In the genomic region with DNA sequence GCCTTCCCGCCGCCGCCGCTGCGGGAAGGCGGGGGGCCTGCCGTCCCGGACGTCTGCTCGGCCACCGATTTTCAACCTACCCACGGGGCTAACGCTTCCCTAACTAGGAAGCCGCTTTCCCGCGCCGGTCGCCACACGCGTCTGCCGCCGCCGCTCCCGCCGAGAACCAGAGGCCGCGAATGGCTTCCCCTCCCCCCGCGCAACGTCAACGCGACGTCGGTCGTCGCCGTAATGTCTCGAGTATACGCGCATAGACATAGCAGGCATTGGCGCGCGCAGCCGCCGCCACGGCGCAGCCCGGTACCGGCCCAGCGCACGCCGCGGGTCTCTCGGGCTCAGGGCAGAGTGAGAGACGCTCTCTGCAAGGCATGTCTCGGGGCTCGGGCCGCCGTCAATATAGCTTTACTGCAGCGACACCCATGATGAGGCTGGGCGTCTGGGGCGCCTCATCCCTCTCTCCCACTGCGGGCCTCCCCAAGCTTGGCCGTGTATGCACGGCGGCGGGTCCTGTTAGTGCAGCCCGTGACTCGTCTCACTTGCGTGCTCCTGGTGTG, we compare ENCODE assay signal across 8 mouse cellular contexts. TPM values are rescaled to one million over a fixed set of nuclear protein-coding genes. Genes with fewer than 3 reads are reported as not detected.
DNase-seq lines count a peak whose midpoint lies in the region; ATAC-seq and TF ChIP-seq lines count a peak whose summit lies in the region.

TSS of gene Rbmxl1 (minus strand) at position 180 of the 554 bp plus-strand sequence.

- H3K9me3 ChIP-seq in ES-E14 (ENCODE audit: control insufficient read depth, insufficient read depth, low read depth, low read length) = no peaks in the 10 kb centered on the region
- H3K9me3 ChIP-seq in forebrain, embryonic 16.5 days (ENCODE audit: control insufficient read depth, low read length) = no peaks in the 10 kb centered on the region
- no peaks in the 10 kb centered on the region for H3K9me3 ChIP-seq in lung, embryonic 15.5 days

- WGBS in forebrain, embryonic 16.5 days = under 1% methylated on average over 70 of the region's 70 CpGs
- WGBS in lung, embryonic 15.5 days = 0% methylated on average over 70 of the region's 70 CpGs

- peak within 1 kb of the TSS; percentile 86 for H3K4me2 ChIP-seq in forebrain, embryonic 16.5 days (ENCODE audit: low read length)
- peak within 1 kb of the TSS; percentile 96 for H3K4me2 ChIP-seq in lung, embryonic 15.5 days

- H3K9ac ChIP-seq in ES-E14 (ENCODE audit: insufficient read depth, low read depth, low read length, poor library complexity, severe bottlenecking) = peak within 1 kb of the TSS; percentile 95
- H3K9ac ChIP-seq in forebrain, embryonic 16.5 days (replicated peaks; ENCODE audit: low read depth, low read length) = peak within 1 kb of the TSS; percentile 97
- H3K9ac ChIP-seq in lung, embryonic 15.5 days = peak within 1 kb of the TSS; percentile 99

- peak within 1 kb of the TSS; percentile 83 to 99 for H3K4me3 ChIP-seq in ES-E14 (ENCODE audit: insufficient read depth in 1 of 2, low read depth in 1 of 2, low read length in 2 of 2, poor library complexity in 1 of 2, severe bottlenecking in 1 of 2)
- peak within 1 kb of the TSS; percentile 96 for H3K4me3 ChIP-seq in forebrain, embryonic 16.5 days (replicated peaks; ENCODE audit: low read length)
- H3K4me3 ChIP-seq in lung, embryonic 15.5 days = peak within 1 kb of the TSS; percentile 95

- peak; percentile 79 for DNase-seq in ES-E14 (ENCODE audit: low read depth, low spot score)
- DNase-seq in cerebellum, adult 11-12 months = peak; percentile 86
- peak; percentile 95 for DNase-seq in heart, postnatal 4 days
- peak; percentile 71 to 89 for DNase-seq in layer of hippocampus, adult 8-10 months (ENCODE audit: low spot score in 2 of 2)
- peak; percentile 71 for DNase-seq in ovary, adult 18-20 months (ENCODE audit: low spot score)
- peak; percentile 88 for DNase-seq in thymus, postnatal 0 days (ENCODE audit: low spot score)

- ATAC-seq in forebrain, embryonic 16.5 days = peak; percentile 92
- ATAC-seq in lung, embryonic 15.5 days (ENCODE audit: borderline replicate concordance, extremely low read depth, low FRiP score, low TSS enrichment) = peak; percentile 90

- no peaks in the 10 kb centered on the region for H3K27me3 ChIP-seq in forebrain, embryonic 16.5 days (replicated peaks; ENCODE audit: control insufficient read depth, insufficient read depth, low read length)
- H3K27me3 ChIP-seq in lung, embryonic 15.5 days = no peaks in the 10 kb centered on the region

- H3K27ac ChIP-seq in ES-E14 (ENCODE audit: insufficient read depth, low read depth, low read length, poor library complexity, severe bottlenecking) = peak within 1 kb of the TSS; percentile 94
- H3K27ac ChIP-seq in forebrain, embryonic 16.5 days (ENCODE audit: low read length) = peak within 1 kb of the TSS; percentile 98
- H3K27ac ChIP-seq in lung, embryonic 15.5 days = peak within 1 kb of the TSS; percentile 96

- in situ Hi-C loops in ES-E14 (cut with MboI; ENCODE audit: low sequenced_read_pairs in 2 of 2, unreplicated experiment in 2 of 2) = no loop called here

- peaks cover 2 to 8% of the 10 kb centered on the region in 2 experiments for H3K4me1 ChIP-seq in ES-E14 (ENCODE audit: control insufficient read depth in 2 of 2, insufficient read depth in 2 of 2, low read length in 2 of 2, poor library complexity in 1 of 2)
- peaks cover 14% of the 10 kb centered on the region for H3K4me1 ChIP-seq in forebrain, embryonic 16.5 days (replicated peaks; ENCODE audit: control insufficient read depth, insufficient read depth, low read length)
- peaks cover 14% of the 10 kb centered on the region for H3K4me1 ChIP-seq in lung, embryonic 15.5 days

- H3K36me3 ChIP-seq in ES-E14 (ENCODE audit: control insufficient read depth, insufficient read depth, low read length, poor library complexity, severe bottlenecking) = peaks cover 8% of the 10 kb centered on the region
- H3K36me3 ChIP-seq in forebrain, embryonic 16.5 days (ENCODE audit: control insufficient read depth, insufficient read depth) = peaks cover 15% of the 10 kb centered on the region
- peaks cover 21% of the 10 kb centered on the region for H3K36me3 ChIP-seq in lung, embryonic 15.5 days

TF ChIP-seq in ES-E14, 5 proteins besides CTCF, POLR2A, EP300 and RAD21:
- TF ChIP-seq CHD2 (IDR thresholded peaks at IDR 0.05; ENCODE audit: low read depth, low read length) (0 out of 2 replicates have a peak, but pooled peaks have one; percentile 33), ZC3H11A (IDR thresholded peaks at IDR 0.05; ENCODE audit: borderline replicate concordance, low read depth, low read length) (no peak), ZNF384 (IDR thresholded peaks at IDR 0.05; ENCODE audit: low read depth, low read length) (no peak), HCFC1 (IDR thresholded peaks at IDR 0.05; ENCODE audit: borderline replicate concordance, insufficient read depth, low read length) (peak; percentile 37), MAFK (IDR thresholded peaks at IDR 0.05; ENCODE audit: insufficient read depth, low read depth, low read length) (0 out of 2 replicates have a peak, but pooled peaks have one; percentile 6)
TF ChIP-seq in ES-E14: peak in this region for 3.

RNA-seq across cellular contexts. Expression of gene Rbmxl1, which starts in this region (rescaled TPM):
- total RNA-seq in ES-E14 (2012; rRNA removed) = 90.3 and 124 TPM in 2 replicates
- 220 and 252 TPM in 2 replicates for polyA plus RNA-seq in forebrain, embryonic 16.5 days (2015; fragmentation: Nextera tagmentation; extraction: Ambion mirVana)
- total RNA-seq in heart, postnatal 4 days (2021) = 10 to 100 TPM; 52.2 to 52.9 TPM
- 10 to 100 TPM; 53.0 to 54.4 (median 53.5) TPM for total RNA-seq in layer of hippocampus, adult 8-10 months (2022)
- 254 and 256 TPM in 2 replicates for polyA plus RNA-seq in lung, embryonic 15.5 days (2015; fragmentation: Nextera tagmentation; extraction: Ambion mirVana)
- polyA plus RNA-seq in thymus, postnatal 0 days (2015; fragmentation: Nextera tagmentation; extraction: Ambion mirVana) = 225 and 233 TPM in 2 replicates

Comparison
In these comparisons a context has a peak if more than half of its experiments do, and no peak if none do; other contexts are left out.
1. Peak in every context shown above with its lines: DNase-seq, ATAC-seq, H3K4me3 ChIP-seq and H3K27ac ChIP-seq.